Mouse (Mus musculus) layer of hippocampus, postnatal 36 days (tissue): ENCODE data around the gene Pim2. TPM values are rescaled to one million over a fixed set of nuclear protein-coding genes. Genes with fewer than 3 reads are reported as not detected.
"Not testable (repeated sequence)": the region's sequence is repeated elsewhere in the genome, so short reads cannot be mapped to it uniquely, and the experiment has no call there.

ENCODE experiments used
- DNase-seq, 2 experiments: peaks; one replicate each; pipeline ENCODE4 v3.0.0; 2022
- total RNA-seq, 2 experiments: library from RNA; stranded (reverse); gene quantifications; 2 replicates each; pipeline ENCODE4 v1.2.3; 2021

Pim2 gene
- total RNA-seq, 2 experiments from 2014 or later: 57.8 to 58.6 TPM

DNA sequence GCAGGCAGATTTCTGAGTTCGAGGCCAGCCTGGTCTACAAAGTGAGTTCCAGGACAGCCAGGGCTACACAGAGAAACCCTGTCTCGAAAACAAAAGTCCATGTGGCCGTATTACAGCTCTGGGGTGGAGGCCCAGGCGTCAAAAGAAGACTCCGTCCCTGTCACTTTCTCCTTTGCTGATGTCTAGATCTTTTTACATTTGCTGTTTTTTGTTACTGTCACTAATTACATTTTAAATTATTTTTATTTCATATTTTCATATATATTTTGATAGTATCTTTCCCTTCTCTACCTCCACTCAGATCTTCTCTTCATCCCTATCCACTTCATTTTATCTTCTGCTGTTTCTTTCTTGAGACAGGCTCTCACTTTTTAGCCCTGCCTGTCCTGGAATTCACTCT lies 29.7 kb downstream of the Pim2 start, which contains the start of gene Gm10491:
TSS of gene Gm10491 (minus strand) at position 101 of the 400 bp plus-strand sequence.
- no peak for DNase-seq

- DNase-seq: not testable (repeated sequence)
These were observed 31.2 kb downstream of the Pim2 start, which contains the start of gene Gm10490 for GRCm38 (mm10) chrX:7909242-7909641. TSS of gene Gm10490 (plus strand) at chrX:7909542.

- no peak for DNase-seq
These were observed 32.4 kb downstream of the Pim2 start for GRCm38 (mm10) chrX:7910473-7910872.

DNA sequence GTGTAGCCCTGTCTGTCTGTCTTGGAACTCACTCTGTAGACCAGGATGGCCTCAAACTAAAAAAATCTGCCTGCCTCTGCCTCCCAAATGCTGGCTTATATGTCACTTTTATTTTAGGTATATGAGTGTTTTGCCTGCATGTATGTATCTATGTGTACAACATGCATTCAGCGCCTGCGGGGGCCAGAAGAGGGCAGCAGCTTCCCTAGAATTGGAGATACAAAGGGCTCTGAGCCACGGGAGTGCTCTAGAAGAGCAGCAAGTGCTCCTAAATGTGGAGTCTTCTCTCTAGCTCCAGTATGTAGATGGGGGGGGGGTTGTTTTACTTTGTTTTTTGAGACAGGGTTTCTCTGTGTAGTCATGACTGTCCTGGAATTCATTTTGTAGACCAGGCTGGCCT lies 37.6 kb downstream of the Pim2 start:
- not testable (repeated sequence) for DNase-seq

GRCm38 (mm10) chrX:7917960-7918359 lies 39.9 kb downstream of the Pim2 start:
- DNase-seq: not testable (repeated sequence)

GRCm38 (mm10) chrX:7919601-7920383 lies 41.7 kb downstream of the Pim2 start, which contains the start of gene Pcsk1n:
TSS of gene Pcsk1n (plus strand) at chrX:7919822.
- DNase-seq: peak; percentile 32 to 33

- DNase-seq: no peak
These were observed 44.0 kb downstream of the Pim2 start for GRCm38 (mm10) chrX:7922032-7922431.

- DNase-seq: no peak
These were observed 48.2 kb downstream of the Pim2 start for GRCm38 (mm10) chrX:7926266-7926665.

DNA sequence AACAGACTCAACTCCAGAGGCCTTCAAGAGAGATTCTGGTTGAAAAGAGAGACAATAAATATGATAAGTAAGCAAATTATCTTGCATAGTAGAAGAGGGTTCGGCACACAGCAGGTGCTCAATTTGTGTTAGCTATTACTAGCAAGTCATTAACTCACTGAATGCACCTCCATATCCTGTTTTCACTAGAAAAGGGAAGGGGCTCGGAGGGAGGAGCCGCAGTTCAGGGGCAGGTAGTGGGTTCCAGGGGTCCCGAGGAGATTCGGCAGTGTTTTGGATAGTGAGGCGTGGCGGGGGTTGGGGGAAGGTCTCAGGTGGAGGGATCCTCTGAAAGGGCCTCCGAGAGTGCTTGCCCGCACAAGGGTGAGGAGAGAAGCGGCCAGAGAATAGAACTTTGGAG lies 49.1 kb downstream of the Pim2 start:
- DNase-seq: no peak

GRCm38 (mm10) chrX:7928270-7928790 lies 50.3 kb downstream of the Pim2 start, which contains the start of gene Eras:
TSS of gene Eras (minus strand) at chrX:7928607.
- no peak for DNase-seq

Other genes with a start within 250 kb of the Pim2 start
- gene Syp, start 239.8 kb upstream of the Pim2 start, total RNA-seq: 1,000 to 10,000 TPM; 1,719 to 2,032 TPM
- gene Prickle3, start 221.0 kb upstream of the Pim2 start, total RNA-seq: under 1 TPM; 0.62 to 0.99 TPM
- 1 to 10 TPM; 5.1 to 5.7 TPM for gene Plp2, start 206.9 kb upstream of the Pim2 start, total RNA-seq
- gene Magix, start 197.0 kb upstream of the Pim2 start, total RNA-seq: under 1 TPM; 0.15 to 0.30 TPM
- gene Gpkow, start 181.1 kb upstream of the Pim2 start, total RNA-seq: 10 to 100 TPM; 35.0 to 36.2 TPM
- gene Wdr45, start 163.9 kb upstream of the Pim2 start, total RNA-seq: 10 to 100 TPM; 56.6 to 65.1 TPM
- gene Gm45208, start 156.0 kb upstream of the Pim2 start, total RNA-seq: under 1 TPM in 1 of 2 experiments, not detected in 1; 0.61 TPM
- gene Praf2, start 149.8 kb upstream of the Pim2 start, total RNA-seq: 100 to 1,000 TPM; 101 to 104 TPM
- gene Ccdc120, start 127.4 kb upstream of the Pim2 start, total RNA-seq: 10 to 100 TPM; 14.3 to 16.0 TPM
- gene Tfe3, start 115.7 kb upstream of the Pim2 start, total RNA-seq: 10 to 100 TPM; 26.7 to 27.4 TPM
- gene Gripap1, start 88.5 kb upstream of the Pim2 start, total RNA-seq: 100 to 1,000 TPM in 1 of 2 experiments, 10 to 100 TPM in 1; 92.2 to 106 TPM
- 10 to 100 TPM in 1 of 2 experiments, 1 to 10 TPM in 1; 7.3 to 10.3 TPM for gene Kcnd1, start 56.0 kb upstream of the Pim2 start, total RNA-seq
- 10 to 100 TPM; 79.8 to 82.6 TPM for gene Otud5, start 36.9 kb upstream of the Pim2 start, total RNA-seq
- 10 to 100 TPM; 39.9 to 40.9 TPM for gene Slc35a2, start 5.8 kb downstream of the Pim2 start, total RNA-seq
- gene Pqbp1, start 21.0 kb downstream of the Pim2 start, total RNA-seq: 10 to 100 TPM; 82.7 to 83.6 TPM
- 10 to 100 TPM; 22.2 to 24.0 TPM for gene Timm17b, start 21.1 kb downstream of the Pim2 start, total RNA-seq
- not detected for gene Gm10491, start 29.6 kb downstream of the Pim2 start, total RNA-seq
- gene Gm10490, start 31.3 kb downstream of the Pim2 start, total RNA-seq: 1 to 10 TPM in 1 of 2 experiments, not detected in 1; 1.2 TPM
- 100 to 1,000 TPM; 365 to 412 TPM for gene Pcsk1n, start 41.6 kb downstream of the Pim2 start, total RNA-seq
- not detected for gene Eras, start 50.3 kb downstream of the Pim2 start, total RNA-seq
- 10 to 100 TPM; 50.6 to 50.8 TPM for gene Hdac6, start 69.6 kb downstream of the Pim2 start, total RNA-seq
- gene Gata1, start 99.8 kb downstream of the Pim2 start, total RNA-seq: not detected
- under 1 TPM in 1 of 2 experiments, not detected in 1; 0.81 TPM for gene Glod5, start 140.2 kb downstream of the Pim2 start, total RNA-seq
- 10 to 100 TPM; 19.1 to 19.8 TPM for gene Suv39h1, start 196.5 kb downstream of the Pim2 start, total RNA-seq
- gene Was, start 212.2 kb downstream of the Pim2 start, total RNA-seq: 1 to 10 TPM in 1 of 2 experiments, under 1 TPM in 1; 0.81 to 1.2 TPM